Mouse (Mus musculus) right cerebral cortex, adult 2 months (tissue): ENCODE measurements at regions not wholly inside any gene's neighbourhood (a gene's known extent, or its start where the extent isn't known, plus 50 kb on each side); places are given as distances from the start of the nearest gene placed in this dataset.
A peak's percentile ranks its signal among the peaks of the same experiment; 100 is the strongest.

Source experiments
- DNase-seq, 2 experiments: peaks; one replicate each; pipeline ENCODE4 v3.0.0; 2021 to 2022; ENCODE audit warnings: low spot score in 2 of 2

GRCm38 (mm10) chr2:116942321-116942791, 63.9 kb downstream of the Tmco5 start:
- DNase-seq: no peak

GRCm38 (mm10) chr2:116948538-116948937, 70.0 kb downstream of the Tmco5 start:
- no peak for DNase-seq

DNA sequence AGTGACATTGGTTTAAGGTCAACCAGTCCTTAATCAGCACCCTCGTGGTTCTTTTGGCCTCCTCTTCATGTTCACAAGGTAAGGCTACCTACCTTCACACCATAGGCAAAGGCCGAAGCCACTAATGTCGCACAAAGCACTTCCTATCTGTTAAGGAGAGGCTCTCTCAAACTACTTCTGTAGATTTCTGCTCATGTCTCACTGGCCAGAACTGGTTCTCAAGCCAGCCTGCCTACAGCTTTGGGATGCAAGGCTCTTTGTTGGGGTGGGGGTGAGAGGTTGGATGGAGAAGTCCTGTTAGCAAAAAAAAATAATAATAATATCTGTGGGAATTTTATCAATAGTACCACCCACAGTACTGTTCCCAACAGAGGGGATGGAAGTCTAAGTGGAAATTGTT, 71.2 kb downstream of the Tmco5 start:
- no peak for DNase-seq

DNA sequence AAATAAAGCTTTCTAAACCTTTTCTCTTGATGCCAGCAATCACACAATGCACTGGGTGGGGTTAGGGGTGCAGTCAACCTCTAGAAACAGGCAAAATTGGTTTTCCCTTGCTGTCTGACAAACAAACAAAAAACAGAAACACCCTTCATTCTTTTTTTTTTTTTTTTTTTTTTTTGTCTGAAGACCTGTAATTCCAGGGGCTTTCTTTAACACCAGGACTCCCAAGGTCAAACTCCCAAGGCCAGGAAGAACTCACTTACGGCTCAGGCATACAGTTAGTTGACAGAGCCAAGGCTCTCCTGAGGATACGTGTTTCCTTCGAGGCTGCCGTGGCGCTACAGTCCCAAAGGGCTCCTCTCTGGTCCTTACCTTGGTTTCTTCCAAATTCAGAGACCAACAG, 71.7 kb downstream of the Tmco5 start:
- DNase-seq: no peak

- DNase-seq: no peak
These were observed 73.0 kb downstream of the Tmco5 start for GRCm38 (mm10) chr2:116951481-116951880.

DNA sequence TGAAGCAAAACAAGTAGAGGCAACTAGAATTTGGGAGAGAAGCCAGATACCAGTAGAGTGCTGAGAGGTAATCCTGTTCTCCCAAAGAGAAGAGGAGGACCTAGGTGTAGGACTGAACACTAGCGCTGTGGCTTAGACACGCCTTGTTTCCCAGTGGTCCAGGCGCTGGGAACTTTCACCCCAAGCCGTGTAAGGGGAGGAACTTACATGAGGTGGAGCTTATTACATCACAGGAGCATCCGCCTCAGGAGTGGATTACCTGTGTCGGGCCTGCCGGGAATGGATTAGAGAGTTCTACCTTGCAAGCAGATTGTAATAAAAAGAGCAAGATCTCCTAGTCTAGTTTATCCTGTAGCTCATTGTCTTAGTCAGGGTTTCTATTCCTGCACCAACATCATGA, 75.8 kb downstream of the Tmco5 start:
- DNase-seq: no peak

GRCm38 (mm10) chr2:116954896-116955295, 76.4 kb downstream of the Tmco5 start:
- DNase-seq: no peak

GRCm38 (mm10) chr2:116963116-116963873, 84.8 kb downstream of the Tmco5 start:
- peak; percentile 26 for DNase-seq

DNA sequence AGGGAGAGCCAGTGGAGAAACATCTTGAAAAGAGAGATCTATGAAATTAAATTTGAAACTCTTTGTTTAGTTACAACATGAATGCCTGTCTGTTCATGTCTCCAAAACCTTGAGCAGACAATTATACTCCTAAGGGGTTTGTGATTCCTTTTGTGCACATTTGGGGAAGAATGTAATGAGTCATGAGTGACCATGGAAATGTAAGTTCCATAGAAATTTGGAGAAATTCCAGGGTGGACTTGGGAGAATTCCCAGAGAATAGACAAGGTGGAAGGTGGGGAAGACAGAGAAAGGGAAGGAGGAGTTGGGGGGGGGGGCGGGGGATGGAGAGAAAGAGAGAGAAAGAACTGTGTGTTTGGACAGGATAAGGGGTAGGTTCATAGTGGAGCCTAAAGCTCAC, 87.8 kb downstream of the Tmco5 start:
- DNase-seq: no peak

DNA sequence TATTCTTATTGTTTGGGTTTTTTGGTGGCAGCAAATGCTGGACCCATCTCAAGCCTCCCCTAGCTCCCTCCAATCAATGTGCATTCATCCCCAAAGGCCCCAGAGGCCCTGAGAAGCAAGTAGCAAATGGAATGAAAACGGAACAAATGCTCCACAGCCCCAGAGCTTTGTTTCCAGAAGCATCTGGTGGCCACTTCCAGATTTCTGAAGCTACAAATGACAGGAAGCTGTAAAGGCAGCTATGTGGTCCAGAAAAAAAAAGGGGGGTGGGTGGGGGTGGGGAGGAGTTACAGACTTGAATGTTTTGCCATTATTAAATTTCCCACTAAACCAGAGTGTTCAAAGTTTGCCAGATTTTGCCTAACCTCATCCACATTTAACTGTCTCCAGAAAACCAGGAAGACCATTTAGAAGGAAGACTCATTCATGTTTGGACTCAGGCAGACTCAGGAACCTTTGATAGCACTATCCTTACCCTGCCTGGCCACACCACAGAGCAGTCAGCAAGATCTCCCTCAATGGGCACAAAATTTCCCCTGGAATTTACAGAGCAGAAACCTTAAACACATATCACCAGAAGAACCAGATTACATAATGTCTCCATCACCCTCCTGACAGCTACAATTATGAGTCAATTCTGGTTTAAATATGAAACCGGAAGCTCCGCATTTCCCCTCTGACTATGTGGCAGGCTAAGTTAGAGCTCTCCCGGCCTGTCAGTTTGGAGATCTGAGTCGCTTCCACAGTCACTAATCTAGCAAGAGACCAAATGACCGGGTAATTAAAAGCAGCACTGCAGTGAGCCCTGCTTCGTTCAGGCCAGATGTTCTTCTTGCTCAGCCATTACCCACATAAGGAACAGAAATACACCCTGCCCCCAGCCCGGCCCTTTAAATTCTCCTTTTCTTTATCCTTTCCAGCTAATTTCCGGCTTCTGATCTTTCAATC, 93.4 kb downstream of the Tmco5 start:
- DNase-seq: peak; percentile 40 to 42

- DNase-seq: peak in 1 of 2 experiments; percentile 46
These were observed 94.1 kb downstream of the Tmco5 start for GRCm38 (mm10) chr2:116972614-116972985.

DNA sequence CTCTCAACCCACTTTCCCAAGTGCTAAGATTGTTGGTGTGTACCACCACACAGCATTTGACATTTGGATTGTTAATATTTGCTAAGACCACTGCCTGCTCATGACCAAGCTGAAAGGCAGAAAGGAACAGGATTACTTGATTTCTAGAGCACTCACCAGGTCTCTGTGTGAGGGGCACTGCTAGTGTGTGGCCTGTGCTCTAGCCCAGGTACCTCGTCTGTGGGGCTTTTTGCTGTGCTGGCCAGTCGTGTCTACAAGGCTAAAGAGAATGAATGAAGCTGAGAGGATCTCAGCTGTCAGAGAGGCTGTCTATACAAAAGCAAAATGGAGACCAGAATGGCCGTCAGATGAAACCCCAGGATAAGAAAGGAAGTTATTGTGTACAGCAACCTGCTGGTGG, 95.0 kb downstream of the Tmco5 start:
- DNase-seq: no peak

- DNase-seq: no peak
These were observed 95.7 kb downstream of the Tmco5 start for GRCm38 (mm10) chr2:116974152-116974551.

GRCm38 (mm10) chr2:116974569-116975060, 96.1 kb downstream of the Tmco5 start:
- no peak for DNase-seq

GRCm38 (mm10) chr2:116975091-116975600, 96.7 kb downstream of the Tmco5 start:
- DNase-seq: peak in 1 of 2 experiments; percentile 74

- DNase-seq: peak; percentile 79 to 84
These were observed 97.3 kb downstream of the Tmco5 start for GRCm38 (mm10) chr2:116975601-116976431.

GRCm38 (mm10) chr2:116976432-116976750, 97.9 kb downstream of the Tmco5 start:
- DNase-seq: peak in 1 of 2 experiments; percentile 28

- no peak for DNase-seq
These were observed 98.5 kb downstream of the Tmco5 start for GRCm38 (mm10) chr2:116976951-116977503.

- no peak for DNase-seq
These were observed 99.5 kb downstream of the Tmco5 start for GRCm38 (mm10) chr2:116977771-116978600.

- DNase-seq: no peak
These were observed 100.3 kb downstream of the Tmco5 start for GRCm38 (mm10) chr2:116978809-116979208.
